Mouse (Mus musculus): ENCODE measurements around the gene Prl3d2.
"Not testable (repeated sequence)": the region's sequence is repeated elsewhere in the genome, so short reads cannot be mapped to it uniquely, and the experiment has no call there.

- TF ChIP-seq CTCF (conservative IDR thresholded peaks at IDR 0.05; ENCODE audit: low read length); POU5F1 (IDR thresholded peaks at IDR 0.05; ENCODE audit: borderline replicate concordance, low read length); NANOG (IDR thresholded peaks at IDR 0.05; ENCODE audit: borderline replicate concordance, low read length): not testable (repeated sequence)
Observed at GRCm38 (mm10) chr13:27156490-27156889, 35.0 kb downstream of the Prl3d2 start, which contains the start of gene Prl3d3.

Data from E14TG2a.4 (cell line).